Comparison of ENCODE assay signal across 9 mouse cellular contexts in the genomic region with DNA sequence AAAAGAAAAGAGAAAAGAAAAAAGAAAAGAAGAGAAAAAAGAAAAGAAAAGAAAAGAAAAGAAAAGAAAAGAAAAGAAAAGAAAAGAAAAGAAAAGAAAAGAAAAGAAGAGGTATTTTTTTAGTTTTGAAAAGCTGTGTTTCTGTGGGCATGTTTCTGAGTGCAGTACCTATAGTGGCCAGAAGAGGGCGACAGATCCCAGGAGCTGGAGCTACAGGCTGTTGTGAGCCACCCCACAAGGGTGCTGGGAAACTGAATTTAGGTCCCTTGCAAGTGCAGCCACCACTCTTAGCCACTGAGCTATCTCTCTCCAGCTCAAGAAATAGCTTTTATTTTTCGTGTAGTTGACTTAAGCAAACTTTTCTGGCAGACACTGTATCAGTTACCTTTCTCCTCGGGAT. TPM values are rescaled to one million over a fixed set of nuclear protein-coding genes. Genes with fewer than 3 reads are reported as not detected.
DNase-seq lines count a peak whose midpoint lies in the region; ATAC-seq and TF ChIP-seq lines count a peak whose summit lies in the region.
"Had no signal": no experiment of that assay in that cellular context is flagged by ENCODE, and none has a peak within 500 bp of the region (broad histone marks: within the 10 kb centered on the region; RNA-seq: fewer than 3 reads in every experiment).

No protein-coding gene starts in this region.

- H3K9ac ChIP-seq in forebrain, embryonic 11.5 days (ENCODE audit: low read length) = no peak overlapping the region
- H3K9ac ChIP-seq in forebrain, embryonic 13.5 days = no peak overlapping the region

- H3K9me3 ChIP-seq in forebrain, embryonic 11.5 days (ENCODE audit: control insufficient read depth, low read length) = peaks cover 3% of the 10 kb centered on the region; the same call in 1 of the 2 replicates
- H3K9me3 ChIP-seq in forebrain, embryonic 13.5 days (replicated peaks) = 0 out of 2 replicates have a peak, but pooled peaks cover 5% of the 10 kb centered on the region

- 61% methylated on average over 3 of the region's 3 CpGs for WGBS in forebrain, embryonic 11.5 days
- 59% methylated on average over 3 of the region's 3 CpGs for WGBS in forebrain, embryonic 13.5 days

- TF ChIP-seq CTCF in cortical plate, adult 2 months (IDR thresholded peaks at IDR 0.05; ENCODE audit: extremely low read depth, insufficient read depth, low read length) = peak; percentile 44

- intact Hi-C loops in left cerebral cortex, postnatal 14 days (cut with DNase I) = no loop called here

- peaks cover 7% of the 10 kb centered on the region; the same call in 1 of the 2 replicates for H3K4me1 ChIP-seq in forebrain, embryonic 11.5 days (replicated peaks; ENCODE audit: control insufficient read depth, insufficient read depth, low read length)
- peaks cover 11% of the 10 kb centered on the region for H3K4me1 ChIP-seq in forebrain, embryonic 13.5 days
- H3K4me1 ChIP-seq in cortical plate, adult 2 months (ENCODE audit: control insufficient read depth, insufficient read depth, low read length) = no peaks in the 10 kb centered on the region

- no peak for TF ChIP-seq POLR2A in cortical plate, adult 2 months (IDR thresholded peaks at IDR 0.05; ENCODE audit: extremely low read depth, insufficient read depth, low read length)

- peak; percentile 68 for DNase-seq in forebrain, embryonic 11.5 days (ENCODE audit: low spot score)
- DNase-seq in ovary, postnatal 14 days (ENCODE audit: low spot score) = peak; percentile 19
- no peak for DNase-seq in ovary, postnatal 36 days (ENCODE audit: low spot score)
- DNase-seq in natural killer cell, adult 2 months (ENCODE audit: low spot score in 2 of 2) = peak; percentile 25 to 52
- no peak for DNase-seq in left cerebral cortex, adult 9 months (ENCODE audit: low spot score in 2 of 2)
- no peak for DNase-seq in left cerebral cortex, postnatal 14 days (ENCODE audit: low spot score in 2 of 2)

- ATAC-seq in forebrain, embryonic 11.5 days (replicated peaks; ENCODE audit: low FRiP score) = no peak
- no peak for ATAC-seq in forebrain, embryonic 13.5 days

- no peak overlapping the region for H3K4me2 ChIP-seq in forebrain, embryonic 11.5 days (ENCODE audit: low read depth, low read length, severe bottlenecking)
- H3K4me2 ChIP-seq in forebrain, embryonic 13.5 days = no peak overlapping the region

- no peak overlapping the region for H3K4me3 ChIP-seq in forebrain, embryonic 11.5 days (ENCODE audit: low read depth, low read length)
- no peak overlapping the region for H3K4me3 ChIP-seq in forebrain, embryonic 13.5 days
- no peak overlapping the region for H3K4me3 ChIP-seq in cortical plate, adult 2 months (ENCODE audit: insufficient read depth, low read length)
- H3K4me3 ChIP-seq: myocyte had no signal

- H3K27ac ChIP-seq in forebrain, embryonic 11.5 days (ENCODE audit: low read depth, low read length) = no peak overlapping the region
- H3K27ac ChIP-seq in forebrain, embryonic 13.5 days = no peak overlapping the region
- no peak overlapping the region for H3K27ac ChIP-seq in cortical plate, adult 2 months (ENCODE audit: insufficient read depth, low read length)

- no peaks in the 10 kb centered on the region for H3K36me3 ChIP-seq in forebrain, embryonic 11.5 days (ENCODE audit: control insufficient read depth, insufficient read depth, low read length)
- H3K36me3 ChIP-seq in forebrain, embryonic 13.5 days (ENCODE audit: poor library complexity, severe bottlenecking) = no peaks in the 10 kb centered on the region

- no peaks in the 10 kb centered on the region for H3K27me3 ChIP-seq in forebrain, embryonic 11.5 days (ENCODE audit: control insufficient read depth, insufficient read depth, low read length)
- H3K27me3 ChIP-seq in forebrain, embryonic 13.5 days = no peaks in the 10 kb centered on the region

RNA-seq across cellular contexts. Expression of gene Pdcd5, which starts 11.9 kb away (rescaled TPM):
- 305 TPM in 2 replicates for polyA plus RNA-seq in forebrain, embryonic 11.5 days (2014; fragmentation: Nextera tagmentation; extraction: Ambion mirVana)
- polyA plus RNA-seq in forebrain, embryonic 13.5 days (2015; fragmentation: Nextera tagmentation; extraction: Ambion mirVana) = 254 and 267 TPM in 2 replicates
- 95.4 and 99.8 TPM in 2 replicates for polyA plus RNA-seq in cortical plate, adult 2 months (2012; rRNA removed)
- total RNA-seq in left cerebral cortex, postnatal 14 days (2021) = 10 to 100 TPM; 88.7 to 89.2 TPM

Comparison
In these comparisons a context has a peak if more than half of its experiments do, and no peak if none do; other contexts are left out.
1. DNase-seq: peak in forebrain, embryonic 11.5 days (single experiment), ovary, postnatal 14 days (single experiment) and natural killer cell, adult 2 months (2 of 2); none in ovary, postnatal 36 days (single experiment), left cerebral cortex, adult 9 months (0 of 2) and left cerebral cortex, postnatal 14 days (0 of 2).